Mouse (Mus musculus): ENCODE data around the gene March8. TPM values are rescaled to one million over a fixed set of nuclear protein-coding genes. Genes with fewer than 3 reads are reported as not detected.

March8 gene
- total and polyA plus RNA-seq, 3 experiments: 22.7 to 24.9 TPM; not detected in 1

- peaks cover 0 to 25% of the 10 kb centered on the region in 2 experiments; a peak in 2 of 4 replicates for H3K36me3 ChIP-seq (ENCODE audit: control insufficient read depth in 1 of 2, insufficient read depth in 2 of 2, low read length in 2 of 2)
- peak overlapping the region in 1 of 2 experiments; percentile 10; a peak in 1 of 4 replicates for H3K4me3 ChIP-seq (ENCODE audit: control insufficient read depth in 1 of 2, insufficient read depth in 1 of 2, low read depth in 2 of 2, low read length in 2 of 2)
- no peak overlapping the region for H3K9ac ChIP-seq (ENCODE audit: control insufficient read depth, low read depth, low read length, poor library complexity, severe bottlenecking)
- H3K79me2 ChIP-seq (ENCODE audit: control insufficient read depth, insufficient read depth, low read length, poor library complexity): peaks cover 5% of the 10 kb centered on the region
- peaks cover 20 to 37% of the 10 kb centered on the region in 2 experiments for H3K4me1 ChIP-seq (ENCODE audit: control insufficient read depth in 1 of 2, insufficient read depth in 2 of 2, low read length in 2 of 2)
- H3K27ac ChIP-seq (ENCODE audit: control insufficient read depth, low read depth, low read length): peak overlapping the region; percentile 30
- peak; percentile 52 for DNase-seq (ENCODE audit: low read depth, low spot score)
- H3K9me3 ChIP-seq (replicated peaks; ENCODE audit: insufficient read depth, low read length): no peaks in the 10 kb centered on the region
- no peaks in the 10 kb centered on the region for H3K27me3 ChIP-seq (ENCODE audit: control insufficient read depth in 1 of 2, insufficient read depth in 2 of 2, low read length in 2 of 2)
- TF ChIP-seq ZNF384 (IDR thresholded peaks at IDR 0.05; ENCODE audit: low read depth, low read length) (no peak), SIN3A (IDR thresholded peaks at IDR 0.05; ENCODE audit: low read length) (no peak; the same call in 1 of the 2 replicates), TAL1 (IDR thresholded peaks at IDR 0.05; ENCODE audit: low read length) (peak; percentile 32), GATA1 (IDR thresholded peaks at IDR 0.05; ENCODE audit: low read depth, low read length) (no peak), HCFC1 (IDR thresholded peaks at IDR 0.05; ENCODE audit: low read depth, low read length) (no peak), JUND (IDR thresholded peaks at IDR 0.05; ENCODE audit: low read depth, low read length) (no peak), MYB (IDR thresholded peaks at IDR 0.05; ENCODE audit: low read depth, low read length) (no peak), USF1 (IDR thresholded peaks at IDR 0.05; ENCODE audit: low read depth, low read length) (no peak), NELFE (IDR thresholded peaks at IDR 0.05; ENCODE audit: low read depth, low read length) (no peak), NRF1 (IDR thresholded peaks at IDR 0.05; ENCODE audit: insufficient read depth, low read depth, low read length, poor library complexity, severe bottlenecking) (no peak), ZMIZ1 (IDR thresholded peaks at IDR 0.05; ENCODE audit: low read depth, low read length) (no peak), POLR2AphosphoS5 (IDR thresholded peaks at IDR 0.05; ENCODE audit: borderline replicate concordance, low read depth, low read length) (no peak), ZKSCAN1 (IDR thresholded peaks at IDR 0.05; ENCODE audit: low read depth, low read length) (no peak), ZC3H11A (IDR thresholded peaks at IDR 0.05; ENCODE audit: low read depth, low read length) (no peak), CHD1 (IDR thresholded peaks at IDR 0.05; ENCODE audit: low read depth, low read length) (no peak), USF2 (IDR thresholded peaks at IDR 0.05; ENCODE audit: borderline replicate concordance in 1 of 2, insufficient read depth in 1 of 2, low read depth in 1 of 2, low read length in 2 of 2) (no peak), EP300 (IDR thresholded peaks at IDR 0.05; ENCODE audit: low read depth in 1 of 2, low read length in 2 of 2) (peak in 1 of 2 experiments; percentile 61; a peak in 2 of 4 replicates), MAX (IDR thresholded peaks at IDR 0.05; ENCODE audit: low read length) (peak; percentile 20; the same call in 1 of the 2 replicates), E2F4 (IDR thresholded peaks at IDR 0.05; ENCODE audit: borderline replicate concordance, low read depth, low read length) (no peak), MAZ (IDR thresholded peaks at IDR 0.05; ENCODE audit: low read depth, low read length) (no peak), POLR2A (IDR thresholded peaks at IDR 0.05; ENCODE audit: control insufficient read depth in 1 of 2, insufficient read depth in 1 of 2, low read depth in 1 of 2, low read length in 2 of 2, poor library complexity in 1 of 2) (no peak), MEF2A (IDR thresholded peaks at IDR 0.05; ENCODE audit: extremely low read depth, insufficient replicate concordance, low read depth, low read length, poor library complexity, severe bottlenecking) (no peak), CHD2 (IDR thresholded peaks at IDR 0.05; ENCODE audit: low read length) (no peak), UBTF (IDR thresholded peaks at IDR 0.05; ENCODE audit: borderline replicate concordance, insufficient read depth, low read depth, low read length) (no peak), TBP (IDR thresholded peaks at IDR 0.05; ENCODE audit: low read depth, low read length) (no peak), KAT2A (conservative IDR thresholded peaks at IDR 0.05; ENCODE audit: low read depth, low read length) (no peak), ETS1 (IDR thresholded peaks at IDR 0.05; ENCODE audit: low read depth, low read length) (0 out of 2 replicates have a peak, but pooled peaks have one; percentile 36), MXI1 (IDR thresholded peaks at IDR 0.05; ENCODE audit: low read depth, low read length) (peak; percentile 28; the same call in 1 of the 2 replicates), POLR2AphosphoS2 (IDR thresholded peaks at IDR 0.05; ENCODE audit: low read length) (no peak), RCOR1 (IDR thresholded peaks at IDR 0.05; ENCODE audit: low read depth, low read length) (no peak), BHLHE40 (IDR thresholded peaks at IDR 0.05; ENCODE audit: borderline replicate concordance, low read depth, low read length) (peak; percentile 43; the same call in 1 of the 2 replicates), GABPA (IDR thresholded peaks at IDR 0.05; ENCODE audit: low read depth, low read length) (no peak), CTCF (IDR thresholded peaks at IDR 0.05 in 2 of 3, conservative IDR thresholded peaks at IDR 0.05 in 1 of 3; ENCODE audit: control insufficient read depth in 1 of 3, insufficient read depth in 1 of 3, low read depth in 2 of 3, low read length in 3 of 3, poor library complexity in 1 of 3, severe bottlenecking in 1 of 3) (no peak), RAD21 (IDR thresholded peaks at IDR 0.05; ENCODE audit: low read depth, low read length) (no peak), SMC3 (IDR thresholded peaks at IDR 0.05; ENCODE audit: low read depth, low read length) (no peak), MYC (IDR thresholded peaks at IDR 0.05; ENCODE audit: low read depth, low read length) (no peak), TCF12 (IDR thresholded peaks at IDR 0.05; ENCODE audit: low read depth, low read length) (peak; percentile 61; the same call in 1 of the 2 replicates), MAFK (IDR thresholded peaks at IDR 0.05; ENCODE audit: borderline replicate concordance, low read depth, low read length) (no peak)
These were observed 12.8 kb downstream of the March8 start for GRCm38 (mm10) chr6:116350643-116351042.

Data from MEL (cell line).